Mouse (Mus musculus) adrenal gland, postnatal 4 days (tissue): ENCODE measurements around the gene Zfp462. TPM values are rescaled to one million over a fixed set of nuclear protein-coding genes. Genes with fewer than 3 reads are reported as not detected.
"Not testable (repeated sequence)": the region's sequence is repeated elsewhere in the genome, so short reads cannot be mapped to it uniquely, and the experiment has no call there.

Source experiments
- DNase-seq, 2 experiments: peaks; one replicate each; pipeline ENCODE4 v3.0.0; 2021 to 2022; ENCODE audit warnings: low spot score in 2 of 2, mixed read lengths in 2 of 2
- total RNA-seq, 2 experiments: library from RNA; stranded (reverse); gene quantifications; 2 replicates each; pipeline ENCODE4 v1.2.3; 2021

The Zfp462 gene
- total RNA-seq, 2 experiments from 2014 or later, result 63.1 to 67.5 TPM

DNA sequence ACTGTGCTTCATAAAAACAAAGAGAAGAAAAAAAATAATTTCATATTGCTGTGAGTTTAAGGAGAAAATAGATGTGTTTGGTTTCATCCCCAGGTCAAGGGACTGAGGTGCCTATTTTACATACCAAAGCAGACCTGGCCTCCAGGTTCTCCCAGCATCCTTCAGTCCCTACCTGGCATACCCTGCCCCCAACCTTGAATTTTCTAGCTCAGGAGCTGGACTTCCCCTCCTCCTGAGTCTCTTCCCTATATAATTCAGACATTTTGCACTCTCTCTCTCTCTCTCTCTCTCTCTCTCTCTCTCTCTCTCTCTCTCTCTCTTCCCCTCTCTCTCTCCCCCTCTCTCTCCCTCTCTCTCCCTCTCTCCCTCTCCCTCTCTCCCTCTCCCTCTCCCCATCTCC, 48.2 kb downstream of the Zfp462 start:
- not testable (repeated sequence) for DNase-seq

DNA sequence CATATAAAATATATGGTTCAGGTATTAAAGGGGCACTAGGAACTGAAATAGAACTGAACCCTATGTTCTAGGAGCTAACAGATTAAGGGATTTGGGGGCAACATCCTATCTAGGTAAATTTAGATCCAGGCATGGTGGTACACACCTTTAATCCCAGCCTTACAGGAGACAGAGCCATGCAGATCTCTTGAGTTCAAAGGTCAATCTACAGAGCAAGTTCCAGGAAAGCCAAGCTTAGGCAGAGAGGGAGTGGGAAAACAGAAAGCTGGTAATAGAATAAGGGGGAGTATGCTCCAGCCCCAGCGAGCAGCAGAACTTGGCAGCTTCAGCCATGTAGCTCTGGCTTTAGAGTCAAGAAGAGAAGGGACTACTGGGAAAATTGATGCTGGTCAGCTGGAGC, 50.4 kb downstream of the Zfp462 start:
- no peak for DNase-seq

DNA sequence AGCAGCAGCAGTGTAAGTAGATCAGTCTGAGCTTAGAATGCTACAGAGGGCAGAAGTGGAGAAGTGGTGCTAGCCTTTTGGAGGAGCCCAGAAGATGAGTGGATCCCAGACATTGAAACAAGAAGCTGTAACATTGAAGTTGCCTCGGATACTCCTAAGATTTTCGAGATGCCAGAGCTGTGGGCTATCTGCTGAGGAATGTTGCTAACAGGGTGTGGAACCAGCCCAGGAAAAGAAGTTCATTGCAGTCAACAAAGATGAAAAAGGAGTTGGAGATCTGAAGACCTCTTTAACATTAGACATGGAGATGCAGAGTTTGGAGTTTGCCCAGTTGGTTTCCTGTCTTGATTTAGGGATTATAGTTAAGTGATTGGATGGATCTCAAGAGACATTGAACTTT, 51.2 kb downstream of the Zfp462 start:
- DNase-seq, result no peak

DNA sequence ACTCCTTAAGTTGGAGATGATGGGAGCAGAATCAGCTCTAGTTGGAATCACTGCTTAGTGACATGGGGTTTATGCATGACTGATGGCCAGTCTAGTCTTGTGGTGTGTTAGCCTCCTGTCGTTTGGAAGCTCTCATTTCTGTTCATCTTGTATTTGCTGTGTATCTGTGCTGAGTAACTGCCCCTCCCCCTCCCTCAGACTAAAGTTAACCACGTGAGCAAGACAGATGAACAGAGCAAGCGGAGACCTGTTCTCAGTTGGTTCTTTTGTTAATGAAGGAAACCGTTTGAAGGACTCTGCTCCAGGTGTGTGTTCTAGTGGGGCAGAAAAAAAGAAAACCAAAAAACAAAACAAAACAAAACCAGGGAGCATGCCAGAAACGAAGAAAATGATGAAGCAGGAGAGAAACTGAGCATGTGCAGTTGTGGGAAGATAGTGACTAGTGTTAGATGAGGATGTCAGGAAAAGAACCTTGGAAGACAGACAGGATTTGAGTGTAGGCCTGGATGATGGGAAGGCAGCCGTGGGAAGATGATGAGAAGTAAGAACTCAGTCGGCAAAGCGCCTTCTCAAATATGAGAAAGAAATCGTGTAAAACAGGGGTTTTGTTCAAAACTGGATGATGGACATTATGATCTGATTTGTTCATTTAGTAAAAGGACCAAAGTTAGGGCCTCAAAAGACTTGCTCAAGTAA, 53.4 kb downstream of the Zfp462 start:
- no peak for DNase-seq

DNA sequence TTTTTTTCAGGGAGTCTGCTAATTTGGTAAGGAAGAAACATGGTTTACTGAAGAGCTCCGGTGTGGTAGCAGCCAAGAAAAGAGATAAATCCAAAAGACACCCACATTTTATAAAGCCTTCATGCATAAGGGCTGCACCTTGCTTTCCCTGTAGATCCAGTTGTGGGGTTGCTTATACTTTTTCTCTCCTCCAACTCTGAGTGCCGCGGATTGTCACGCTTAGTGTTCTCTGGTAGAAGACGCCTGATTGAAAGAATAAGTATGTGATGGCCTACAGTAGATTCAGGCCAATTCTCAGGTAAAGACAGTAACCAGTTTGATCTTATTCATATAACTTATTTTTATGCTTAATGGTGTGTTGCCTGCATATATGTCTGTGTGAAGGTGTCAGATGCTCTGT, 54.7 kb downstream of the Zfp462 start:
- DNase-seq, result no peak

DNA sequence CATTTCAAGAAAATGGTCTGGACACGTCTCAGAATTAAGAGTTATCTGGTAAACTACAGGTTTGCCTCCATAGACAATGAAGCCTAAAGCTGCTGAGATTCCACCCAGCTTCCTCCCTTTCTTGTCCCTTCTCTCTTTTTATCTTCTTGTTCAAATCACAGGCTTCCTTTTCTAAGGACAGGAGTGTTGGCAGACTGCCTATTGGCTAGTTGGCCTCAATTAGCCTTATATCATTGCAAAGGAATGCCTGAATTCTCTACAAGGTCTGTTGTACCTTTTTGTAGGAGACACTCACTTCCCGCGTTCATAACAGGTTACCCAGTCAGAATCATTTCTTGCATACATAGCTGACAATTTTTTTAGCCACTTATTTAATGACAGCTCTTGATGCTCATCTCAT, 56.5 kb downstream of the Zfp462 start:
- no peak for DNase-seq

DNA sequence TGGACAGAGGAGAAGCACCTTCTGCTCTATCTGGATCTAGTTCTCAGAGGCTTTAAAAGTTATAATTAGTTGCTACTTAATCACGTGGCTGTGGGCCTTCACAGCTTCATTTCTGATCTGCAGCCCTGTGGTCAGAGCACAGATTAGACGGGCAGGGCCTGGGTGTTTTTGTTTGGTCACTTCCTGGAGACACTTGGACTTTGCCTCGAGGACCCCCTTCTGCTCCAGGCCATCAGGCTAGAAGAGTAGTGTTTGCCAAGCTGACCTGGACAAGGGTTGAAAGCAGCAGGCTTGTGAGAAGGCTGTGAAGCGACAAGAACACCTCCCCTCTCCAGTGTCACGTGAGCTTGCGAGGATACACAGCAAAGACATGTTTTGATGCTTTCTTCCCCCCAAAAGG, 58.3 kb downstream of the Zfp462 start:
- no peak for DNase-seq

DNA sequence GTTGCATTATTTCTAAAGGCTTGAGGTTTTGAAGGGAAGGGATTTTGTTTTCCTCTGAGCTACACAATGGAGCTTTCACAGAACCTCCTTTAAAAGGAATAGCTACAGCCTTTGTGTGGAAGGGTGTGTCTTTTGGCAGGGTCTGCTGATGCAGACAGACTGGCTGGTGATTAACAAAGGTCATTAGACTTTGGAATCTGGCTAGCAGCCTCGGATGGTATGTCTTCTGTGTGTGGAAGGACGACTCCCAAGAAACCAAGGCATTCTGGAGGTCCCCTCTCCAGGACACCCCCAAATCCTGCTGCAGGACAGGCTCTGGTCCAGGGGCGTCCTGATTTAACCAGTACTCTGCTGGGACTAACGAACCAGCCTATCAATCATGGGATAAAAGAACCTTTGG, 60.2 kb downstream of the Zfp462 start:
- DNase-seq, result no peak

DNA sequence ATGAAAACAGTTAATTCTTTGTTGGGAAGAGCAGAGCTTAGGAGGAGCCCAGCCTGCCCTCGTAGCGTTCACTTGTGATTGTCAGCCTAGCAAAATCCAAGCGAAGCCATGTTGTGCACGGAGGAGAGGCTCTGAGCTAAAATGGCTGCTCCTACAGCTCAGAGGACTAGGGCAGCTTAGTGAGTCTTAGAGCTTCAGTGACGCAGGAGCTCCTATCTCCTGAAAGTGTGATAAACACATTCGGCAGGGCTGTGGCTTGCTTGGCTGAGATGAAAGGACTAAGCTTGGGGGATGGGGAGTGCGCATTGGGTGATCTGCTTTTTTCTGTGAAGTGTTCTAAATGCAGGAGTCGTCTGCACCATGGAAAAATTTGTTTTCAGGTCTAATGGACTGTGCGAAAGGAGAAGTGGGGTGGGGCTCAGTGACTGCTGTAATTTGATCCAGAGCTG, 60.7 kb downstream of the Zfp462 start:
- peak in 1 of 2 experiments; percentile 16 for DNase-seq

DNA sequence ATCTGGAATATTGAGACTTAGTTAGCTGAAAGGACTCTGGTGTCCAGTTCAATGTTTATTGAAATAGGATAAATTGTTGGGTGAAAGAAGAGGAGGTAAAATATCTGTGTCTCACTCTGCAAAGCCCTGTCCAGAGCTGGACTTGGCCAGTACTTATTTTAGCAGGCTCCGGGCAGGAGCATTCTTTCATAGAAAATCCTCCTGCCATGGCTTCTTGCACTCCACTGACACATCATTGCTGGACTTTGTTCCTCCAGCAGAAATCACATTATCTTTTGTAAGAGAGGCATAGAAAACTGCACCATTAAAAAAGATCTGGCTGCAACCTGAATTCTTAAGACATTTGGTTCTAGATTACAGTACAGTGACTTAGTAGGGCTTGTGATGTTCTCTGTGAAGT, 61.2 kb downstream of the Zfp462 start:
- no peak for DNase-seq

DNA sequence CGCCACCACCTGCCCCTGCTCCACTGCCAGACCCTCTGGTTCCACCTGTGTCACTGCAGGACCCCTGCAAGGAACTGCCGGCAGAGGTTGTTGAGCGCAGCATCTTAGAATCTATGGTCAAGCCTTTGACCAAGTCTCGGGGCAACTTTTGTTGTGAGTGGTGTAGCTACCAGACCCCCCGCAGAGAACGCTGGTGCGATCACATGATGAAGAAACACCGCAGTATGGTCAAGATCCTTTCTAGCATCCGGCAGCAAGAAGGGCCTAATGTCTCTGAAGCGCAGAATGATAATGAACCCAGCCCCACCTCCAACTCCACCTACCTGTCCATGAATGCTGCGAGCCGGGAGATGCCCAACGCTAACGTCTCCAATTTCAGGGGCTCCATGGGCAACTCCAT, 63.8 kb downstream of the Zfp462 start:
- DNase-seq, result no peak

DNA sequence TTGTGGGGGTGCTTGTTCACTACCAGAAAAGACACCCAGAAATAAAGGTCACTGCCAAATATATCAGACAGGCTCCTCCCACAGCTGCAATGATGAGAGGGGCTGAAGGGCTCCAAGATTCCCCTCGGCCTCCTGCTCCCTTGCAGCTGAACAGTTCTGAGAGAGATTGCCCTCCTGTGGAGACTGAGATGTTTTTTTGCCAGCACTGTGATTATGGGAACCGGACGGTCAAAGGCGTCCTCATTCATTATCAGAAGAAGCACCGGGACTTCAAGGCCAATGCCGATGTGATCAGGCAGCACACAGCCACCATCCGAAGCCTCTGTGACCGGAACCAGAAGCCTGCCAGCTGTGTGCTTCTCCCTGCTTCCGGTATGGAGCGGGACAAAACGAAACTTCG, 66.5 kb downstream of the Zfp462 start:
- DNase-seq, result no peak

DNA sequence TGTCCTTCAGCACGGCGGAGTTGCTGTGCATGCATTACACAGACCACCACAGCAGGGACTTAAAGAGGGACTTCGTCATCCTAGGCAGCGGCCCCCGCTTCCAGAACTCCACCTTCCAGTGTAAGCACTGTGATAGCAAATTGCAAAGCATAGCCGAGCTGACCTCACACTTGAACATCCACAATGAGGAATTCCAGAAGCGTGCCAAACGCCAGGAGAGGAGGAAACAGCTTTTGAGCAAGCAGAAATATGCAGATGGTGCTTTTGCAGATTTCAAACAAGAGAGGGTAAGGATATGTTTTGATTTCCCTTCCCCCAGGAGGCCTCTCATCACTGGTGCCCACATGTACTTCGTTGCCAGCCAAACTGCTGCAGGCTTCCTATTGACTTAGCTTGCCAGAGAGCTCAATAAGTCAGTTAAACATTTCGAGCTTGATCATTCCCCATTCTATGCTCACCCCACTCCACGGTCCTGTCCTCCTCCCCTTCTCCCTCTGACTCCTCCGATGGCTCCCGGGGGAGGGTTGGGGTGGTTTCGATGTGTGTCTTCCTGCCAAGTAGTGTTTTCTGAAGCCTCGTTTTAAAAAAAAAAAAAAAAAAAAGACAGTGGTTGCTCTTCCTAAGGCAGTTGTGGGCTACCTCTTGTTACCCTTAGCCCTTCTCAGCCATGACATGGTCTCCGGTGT, 68.9 kb downstream of the Zfp462 start:
- DNase-seq, result no peak

DNA sequence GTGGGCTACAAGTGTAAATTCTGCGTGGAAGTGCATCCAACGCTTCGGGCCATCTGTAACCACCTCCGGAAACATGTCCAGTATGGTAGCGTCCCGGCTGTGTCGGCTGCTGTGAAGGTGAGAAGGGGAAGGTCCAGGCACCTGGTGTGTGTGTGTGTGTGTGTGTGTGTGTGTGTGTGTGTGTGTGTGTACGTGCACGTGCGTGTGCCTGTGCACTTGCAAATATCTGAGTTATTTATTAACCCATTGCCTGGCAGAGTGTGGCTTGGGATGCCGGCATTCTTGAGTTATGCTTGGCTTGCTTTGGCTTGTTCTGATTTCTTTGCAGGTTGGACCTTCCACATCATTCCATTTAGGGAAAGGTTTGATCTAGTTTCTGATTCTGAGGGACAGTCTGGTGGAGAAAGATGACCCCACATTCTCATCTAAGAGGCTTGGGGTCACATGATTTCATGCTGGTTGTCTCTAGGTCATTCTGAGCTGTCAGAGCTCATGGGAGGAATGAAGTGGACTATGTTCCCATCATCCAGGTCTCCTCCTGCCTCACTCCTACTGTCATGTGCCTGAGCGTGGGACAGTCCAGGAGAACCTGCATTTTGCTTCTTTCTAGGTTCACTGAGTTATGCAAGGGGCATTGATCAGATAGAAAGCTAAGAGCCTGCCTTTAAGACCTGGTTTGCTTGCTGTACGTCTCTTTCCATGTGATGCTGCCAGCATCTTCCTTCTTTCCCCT, 70.0 kb downstream of the Zfp462 start:
- DNase-seq, result no peak

DNA sequence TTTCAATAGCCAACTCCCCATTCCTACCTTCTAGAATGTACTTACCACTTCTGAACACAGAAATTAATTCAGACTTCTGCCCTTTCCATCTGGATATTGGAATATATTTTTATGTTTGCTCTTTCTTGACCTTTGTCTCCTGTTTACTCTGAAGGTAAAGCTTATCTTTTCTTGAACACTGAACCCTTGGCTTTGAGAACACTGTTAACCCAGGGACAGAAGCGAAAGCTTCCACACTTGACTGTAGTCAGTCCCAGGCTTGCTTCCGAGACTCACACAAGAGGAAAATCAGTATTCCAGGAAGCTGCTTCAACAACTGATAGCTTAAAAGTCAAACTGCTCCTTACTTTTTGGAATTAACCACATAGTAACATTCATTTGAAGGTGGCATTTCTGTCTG, 70.7 kb downstream of the Zfp462 start:
- DNase-seq, result no peak

DNA sequence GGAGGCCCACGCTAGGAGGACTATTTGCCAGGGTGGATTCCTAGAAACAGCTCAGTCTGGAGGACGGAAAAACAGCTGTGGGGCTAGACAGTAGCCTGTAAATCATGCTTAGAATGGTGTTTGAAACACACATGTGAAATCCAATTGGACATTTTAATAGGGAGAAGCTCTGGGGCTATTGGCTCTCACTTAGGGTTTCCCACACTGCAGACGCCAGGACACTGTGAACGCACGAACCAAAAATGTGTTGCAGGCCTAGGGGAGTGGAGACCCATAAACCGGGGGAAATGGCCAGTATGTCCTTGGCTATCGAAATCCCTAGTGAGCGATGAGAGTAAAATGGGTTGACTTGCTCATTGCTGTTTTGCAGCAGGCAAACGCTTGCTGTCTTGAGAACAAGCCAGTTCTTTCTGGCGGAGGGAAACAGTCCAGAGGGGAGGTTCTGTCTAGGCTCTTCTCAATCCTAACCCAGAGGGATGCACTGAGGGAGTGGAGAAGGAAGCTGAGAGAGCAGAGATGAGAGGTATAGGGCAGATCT, 81.3 kb downstream of the Zfp462 start:
- no peak for DNase-seq

DNA sequence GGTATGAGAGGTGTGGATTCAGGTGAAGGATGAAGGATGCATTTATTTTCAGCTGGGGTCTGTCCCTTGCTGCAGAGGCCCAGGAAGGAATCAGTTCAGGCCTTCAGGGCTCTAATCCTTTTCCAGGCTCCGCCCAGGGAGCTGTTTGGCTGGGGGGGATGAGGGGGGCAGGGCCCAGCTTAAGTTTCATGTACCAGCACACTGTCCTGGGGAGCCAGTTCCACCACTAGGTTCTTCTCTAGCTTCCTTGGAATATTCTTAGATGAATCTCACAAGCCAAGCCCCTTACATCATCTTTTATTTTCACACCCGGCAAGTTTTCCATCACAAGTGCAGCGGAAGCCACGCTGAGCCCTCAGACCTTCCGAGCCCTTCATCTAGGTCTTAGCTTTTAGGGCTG, 85.6 kb downstream of the Zfp462 start:
- DNase-seq, result no peak

DNA sequence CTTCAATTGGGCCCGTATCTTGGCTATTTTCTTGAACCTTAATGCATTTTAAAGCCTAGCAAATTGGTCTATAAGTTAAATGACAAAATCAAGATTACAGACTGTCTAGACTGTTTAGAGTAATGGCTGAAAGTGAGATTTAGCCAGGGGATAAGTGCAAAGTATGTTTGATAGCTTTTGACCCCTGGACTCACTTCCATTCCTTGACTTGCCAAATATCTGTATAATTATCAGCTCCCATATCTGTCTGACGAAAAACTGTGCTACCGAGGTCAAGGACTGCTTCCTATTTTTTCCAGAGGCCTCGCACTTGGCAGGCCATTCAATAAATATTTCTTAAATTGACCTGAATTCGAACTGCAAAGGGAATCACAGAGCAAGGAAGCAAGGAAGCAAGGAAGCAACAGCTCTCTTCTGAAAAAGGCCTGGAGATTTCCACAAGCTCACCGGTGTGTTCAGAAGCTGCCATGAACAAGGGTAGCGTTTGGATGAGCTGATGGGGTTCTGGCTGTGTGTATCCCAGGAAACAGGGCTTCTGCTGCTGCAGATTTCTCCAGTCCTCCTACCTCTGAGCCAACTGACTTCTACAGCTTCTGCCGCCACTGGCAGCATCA, 87.6 kb downstream of the Zfp462 start:
- DNase-seq, result no peak

DNA sequence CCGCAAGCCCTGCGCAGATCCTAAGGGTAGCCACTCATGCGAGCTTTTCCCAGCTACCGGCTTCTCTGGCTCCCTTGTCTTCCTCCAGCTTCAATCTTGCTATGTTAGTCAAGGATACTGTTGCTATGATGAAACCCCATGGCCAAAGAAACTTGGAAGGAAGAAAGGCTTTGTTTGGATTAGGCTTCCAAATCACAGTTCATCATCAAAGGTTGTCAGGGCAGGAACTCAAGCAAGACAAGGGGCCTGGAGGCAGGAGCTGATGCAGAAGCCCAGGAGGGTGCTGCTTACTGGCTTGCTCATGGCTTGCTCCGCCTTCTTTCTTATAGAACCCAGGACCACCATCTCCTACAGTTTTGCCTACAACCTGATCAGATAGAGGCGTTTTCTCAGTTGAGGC, 88.6 kb downstream of the Zfp462 start:
- no peak for DNase-seq

DNA sequence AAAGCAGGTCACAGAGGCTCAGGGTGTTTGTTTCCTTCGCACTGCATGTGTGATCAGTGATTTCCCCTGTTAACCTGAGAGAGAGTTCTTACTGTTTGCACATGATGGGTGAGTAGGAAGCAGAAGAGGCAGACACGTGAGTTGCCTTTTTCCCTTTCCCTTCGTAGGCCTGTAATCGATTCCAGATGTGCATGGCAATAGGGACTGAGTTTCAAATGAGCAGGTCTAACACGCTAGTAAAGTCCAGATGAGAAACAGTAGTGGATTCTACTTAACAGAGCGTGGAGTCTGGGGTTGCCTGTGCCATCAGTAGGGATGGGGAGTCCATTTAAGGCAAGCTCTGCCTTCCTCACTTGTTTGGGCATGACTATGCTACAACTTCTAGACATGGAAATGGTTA, 93.3 kb downstream of the Zfp462 start:
- DNase-seq, result no peak

DNA sequence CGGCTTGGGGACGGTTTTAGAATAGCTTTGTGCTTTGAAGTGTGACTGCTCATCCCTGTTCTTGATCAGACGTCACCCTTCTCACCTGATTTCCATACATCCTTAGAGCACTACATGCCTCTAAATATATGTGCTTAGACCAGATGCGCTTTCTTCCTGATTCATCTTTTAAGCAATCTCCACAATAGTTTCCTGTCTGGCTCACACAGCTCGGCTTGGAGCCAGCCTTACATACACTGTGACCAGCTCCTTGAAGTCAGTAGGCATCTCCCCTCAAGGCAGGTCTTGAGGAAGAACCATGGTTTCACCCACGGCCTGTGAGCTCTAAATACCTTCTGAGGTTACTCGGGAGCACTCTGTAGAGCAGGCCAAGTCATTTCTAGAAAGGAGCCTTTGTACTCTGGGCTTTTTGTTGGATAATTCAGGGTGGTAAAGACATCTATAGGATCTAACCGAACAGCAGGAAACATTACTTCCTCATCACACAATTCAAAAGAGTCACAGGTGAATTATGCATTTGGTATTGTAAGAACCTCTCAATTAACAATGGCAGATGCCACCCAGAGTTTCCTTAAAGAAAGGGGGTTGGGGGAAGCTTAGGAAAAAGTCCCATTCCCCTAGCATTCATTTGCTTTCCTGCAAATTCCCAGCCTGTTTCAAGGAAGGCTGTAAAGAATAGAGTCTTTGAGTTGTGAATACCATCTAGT, 95.6 kb downstream of the Zfp462 start:
- DNase-seq, result no peak
